Mouse (Mus musculus) heart, postnatal 10 days (tissue): ENCODE results near the gene Gfra4. TPM values are rescaled to one million over a fixed set of nuclear protein-coding genes. Genes with fewer than 3 reads are reported as not detected.

Experiments used
- DNase-seq, 2 experiments: peaks; one replicate each; pipeline ENCODE4 v3.0.0; 2021
- intact Hi-C: fragments of 180-260 bp; cut with DNase I; formaldehyde crosslinking; loops from one replicate; pipeline ENCODE4 v1.15.1; 2025
- microRNA-seq, 2 experiments: library from miRNA; unstranded; fragments of <30 nt; microRNA quantifications; one replicate each; pipeline ENCODE4 v1.2.0; 2022
- total RNA-seq, 2 experiments: library from RNA; stranded (reverse); gene quantifications; 2 replicates each; pipeline ENCODE4 v1.2.3; 2021

Gfra4 gene
- total RNA-seq, 2 experiments from 2014 or later = 3.8 to 6.8 TPM

DNA sequence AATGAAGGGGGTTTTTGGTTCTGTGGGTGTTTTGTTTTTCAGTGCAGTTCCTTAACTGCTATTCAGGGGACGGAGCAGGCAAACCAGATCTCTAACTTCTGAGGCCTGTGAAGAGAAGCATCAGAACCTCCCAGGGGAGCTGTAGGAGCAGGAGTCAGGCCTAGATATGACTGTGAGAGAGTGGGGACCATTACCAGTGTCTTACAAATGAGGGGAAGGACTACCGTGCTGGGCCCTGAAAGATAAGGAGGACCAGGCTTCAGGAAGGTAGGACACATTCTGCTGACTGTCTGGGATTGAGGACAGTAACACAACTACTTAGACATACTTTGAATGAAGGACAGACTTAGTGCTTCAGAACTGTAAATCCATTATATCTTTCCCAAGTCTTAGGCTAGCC lies 33.8 kb downstream of the Gfra4 start:
- DNase-seq = no peak
- intact Hi-C loops = no loop called here

DNA sequence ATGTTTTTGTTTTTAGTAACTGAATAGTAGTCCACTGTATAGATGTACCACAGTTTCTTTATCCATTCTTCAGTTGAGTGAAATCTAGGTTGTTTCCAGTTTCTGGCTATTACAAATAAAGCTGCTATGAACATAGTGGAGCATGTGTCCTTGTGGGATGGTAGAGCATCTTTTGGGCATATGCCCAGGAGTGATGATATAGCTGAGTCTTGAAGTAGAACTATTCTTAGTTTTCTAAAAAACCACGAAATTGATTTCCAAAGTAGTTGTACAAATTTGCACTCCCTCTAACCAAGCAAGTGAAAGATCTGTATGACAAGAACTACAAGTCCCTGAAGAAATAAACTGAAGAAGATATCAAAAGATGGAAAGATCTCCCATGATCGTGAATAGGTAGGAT lies 50.1 kb downstream of the Gfra4 start:
- DNase-seq = no peak
- intact Hi-C loops = no loop called here

Small RNA genes within 50 kb of the gene (microRNA-seq; reads per million reads assigned to microRNA genes)
- gene Mir6973b = 0 reads per million in 2 experiments

Other genes with a start within 250 kb of the Gfra4 start
- 10 to 100 TPM; 74.6 to 86.1 TPM for gene 4930402H24Rik, start 136.7 kb downstream of the Gfra4 start, total RNA-seq
- gene Atrn, start 136.6 kb downstream of the Gfra4 start, total RNA-seq = 10 to 100 TPM; 29.4 to 30.9 TPM
- gene Adam33, start 20.7 kb upstream of the Gfra4 start, total RNA-seq = 1 to 10 TPM in 1 of 2 experiments, under 1 TPM in 1; 0.92 to 1.8 TPM
- gene Siglec1, start 43.7 kb upstream of the Gfra4 start, total RNA-seq = under 1 TPM; 0.64 to 0.77 TPM
- 10 to 100 TPM; 44.1 to 52.4 TPM for gene Hspa12b, start 84.2 kb upstream of the Gfra4 start, total RNA-seq
- not detected for gene Gm11037, start 90.4 kb upstream of the Gfra4 start, total RNA-seq
- gene 1700037H04Rik, start 117.0 kb upstream of the Gfra4 start, total RNA-seq = 10 to 100 TPM; 17.9 to 21.2 TPM
- 10 to 100 TPM; 71.0 to 75.9 TPM for gene Cenpb, start 137.0 kb upstream of the Gfra4 start, total RNA-seq
- 10 to 100 TPM; 12.1 to 14.5 TPM for gene Cdc25b, start 143.9 kb upstream of the Gfra4 start, total RNA-seq
- gene Spef1, start 144.2 kb upstream of the Gfra4 start, total RNA-seq = 1 to 10 TPM; 6.2 to 7.1 TPM
- gene Ap5s1, start 164.0 kb upstream of the Gfra4 start, total RNA-seq = 10 to 100 TPM; 39.4 to 44.0 TPM
- 10 to 100 TPM; 39.6 to 44.6 TPM for gene Mavs, start 191.0 kb upstream of the Gfra4 start, total RNA-seq
- gene Pank2, start 219.4 kb upstream of the Gfra4 start, total RNA-seq = 10 to 100 TPM; 35.5 to 36.0 TPM